Mouse (Mus musculus) forebrain, embryonic 13.5 days (tissue): Measurements from ENCODE around the gene Arl15. TPM values are rescaled to one million over a fixed set of nuclear protein-coding genes. Genes with fewer than 3 reads are reported as not detected.
A peak's percentile ranks its signal among the peaks of the same experiment; 100 is the strongest.

Source experiments
- ATAC-seq: fragments of 200-750 bp; cut with Nextera tagmentation; 2 replicates; pipeline ENCODE4 v1.8.0; 2017
- H3K27ac ChIP-seq: fragments of 300-500 bp; sonication (generic); 2 replicates; pipeline ENCODE4 v1.5.1; 2015; ENCODE audit warnings: inconsistent platforms, mild to moderate bottlenecking, moderate library complexity
- H3K27me3 ChIP-seq: fragments of 300-500 bp; sonication (generic); 2 replicates; pipeline ENCODE4 v1.6.1; 2015; ENCODE audit warnings: mild to moderate bottlenecking, inconsistent platforms
- H3K36me3 ChIP-seq: fragments of 300-500 bp; sonication (generic); 2 replicates; pipeline ENCODE4 v1.6.1; 2015; ENCODE audit warnings: mild to moderate bottlenecking, inconsistent platforms; ENCODE audit not compliant: poor library complexity, severe bottlenecking
- H3K4me1 ChIP-seq: fragments of 300-500 bp; sonication (generic); 2 replicates; pipeline ENCODE4 v1.6.1; 2015; ENCODE audit warnings: inconsistent platforms
- H3K4me2 ChIP-seq: fragments of 300-500 bp; sonication (generic); 2 replicates; pipeline ENCODE4 v1.6.1; 2015; ENCODE audit warnings: inconsistent platforms, mild to moderate bottlenecking, moderate library complexity
- H3K4me3 ChIP-seq: fragments of 300-500 bp; sonication (generic); 2 replicates; pipeline ENCODE4 v1.5.1; 2015; ENCODE audit warnings: mild to moderate bottlenecking, inconsistent platforms
- H3K9ac ChIP-seq: fragments of 300-500 bp; sonication (generic); 2 replicates; pipeline ENCODE4 v1.6.1; 2015; ENCODE audit warnings: mild to moderate bottlenecking, inconsistent platforms
- H3K9me3 ChIP-seq: fragments of 300-500 bp; sonication (generic); replicated peaks from 2 replicates; pipeline ENCODE4 v1.6.1; 2016; ENCODE audit warnings: inconsistent platforms
- WGBS: fragments of 180-500 bp; shearing (Covaris S2); methylation state at CpG from one replicate; pipeline ENCODE4 v1.1.7; 2015; 5-methylcytosine and 5-hydroxymethylcytosine counted together
- polyA plus RNA-seq: library from polyadenylated mRNA; unstranded; fragments of >200 nt; fragmentation: Nextera tagmentation; extraction: Ambion mirVana; gene quantifications from 2 replicates; pipeline ENCODE4 v1.2.1, GENCODE M21; 2015

Arl15 gene
- polyA plus RNA-seq, 1 experiment from 2014 or later: 17.8 TPM

- Histone ChIP-seq H3K9ac (no peak overlapping the region), H3K27me3 (no peaks in the 10 kb centered on the region; the same call in 1 of the 2 replicates), H3K9me3 (no peaks in the 10 kb centered on the region), H3K27ac (no peak overlapping the region), H3K4me1 (peaks cover 40% of the 10 kb centered on the region), H3K4me2 (no peak overlapping the region), H3K36me3 (0 out of 2 replicates have a peak, but pooled peaks cover 6% of the 10 kb centered on the region), H3K4me3 (no peak overlapping the region)
- WGBS: 95% methylated on average over 4 of the region's 4 CpGs
- ATAC-seq: no peak
These were observed 190.2 kb downstream of the Arl15 start for GRCm38 (mm10) chr13:113984491-113984890.

GRCm38 (mm10) chr13:113986864-113987562 is 192.7 kb downstream of the Arl15 start:
- Histone ChIP-seq H3K36me3 (0 out of 2 replicates have a peak, but pooled peaks cover 6% of the 10 kb centered on the region), H3K4me3 (no peak overlapping the region), H3K9me3 (no peaks in the 10 kb centered on the region), H3K4me1 (peaks cover 21% of the 10 kb centered on the region), H3K4me2 (no peak overlapping the region), H3K27me3 (no peaks in the 10 kb centered on the region), H3K27ac (no peak overlapping the region), H3K9ac (no peak overlapping the region)
- 72% methylated on average over 13 of the region's 13 CpGs for WGBS
- ATAC-seq: peak; percentile 57

- Histone ChIP-seq H3K9ac (no peak overlapping the region), H3K9me3 (no peaks in the 10 kb centered on the region), H3K27ac (no peak overlapping the region), H3K27me3 (no peaks in the 10 kb centered on the region), H3K36me3 (0 out of 2 replicates have a peak, but pooled peaks cover 6% of the 10 kb centered on the region), H3K4me2 (no peak overlapping the region), H3K4me1 (peaks cover 20% of the 10 kb centered on the region), H3K4me3 (no peak overlapping the region)
- WGBS: 84% methylated on average over 3 of the region's 3 CpGs
- ATAC-seq: no peak
These were observed 195.9 kb downstream of the Arl15 start for GRCm38 (mm10) chr13:113990247-113990646.

- Histone ChIP-seq H3K36me3 (0 out of 2 replicates have a peak, but pooled peaks cover 6% of the 10 kb centered on the region), H3K27ac (no peak overlapping the region), H3K4me2 (no peak overlapping the region), H3K4me3 (no peak overlapping the region), H3K9me3 (no peaks in the 10 kb centered on the region), H3K9ac (no peak overlapping the region), H3K4me1 (peaks cover 23% of the 10 kb centered on the region), H3K27me3 (no peaks in the 10 kb centered on the region)
- 63% methylated on average over 10 of the region's 10 CpGs for WGBS
- ATAC-seq: no peak
These were observed 196.4 kb downstream of the Arl15 start for GRCm38 (mm10) chr13:113990701-113991100.

GRCm38 (mm10) chr13:113993066-113993465 is 198.8 kb downstream of the Arl15 start:
- 83% methylated on average over 2 of the region's 2 CpGs for WGBS
- no peaks in the 10 kb centered on the region for H3K9me3 ChIP-seq
- no peak overlapping the region for H3K4me2 ChIP-seq
- H3K4me1 ChIP-seq: peaks cover 17% of the 10 kb centered on the region
- no peak overlapping the region for H3K4me3 ChIP-seq
- H3K27me3 ChIP-seq: no peaks in the 10 kb centered on the region
- no peak overlapping the region for H3K9ac ChIP-seq
- 0 out of 2 replicates have a peak, but pooled peaks cover 6% of the 10 kb centered on the region for H3K36me3 ChIP-seq
- no peak for ATAC-seq
- no peak overlapping the region for H3K27ac ChIP-seq

- no peak overlapping the region for H3K4me3 ChIP-seq
- peaks cover 17% of the 10 kb centered on the region for H3K4me1 ChIP-seq
- H3K27me3 ChIP-seq: no peaks in the 10 kb centered on the region
- H3K36me3 ChIP-seq: no peaks in the 10 kb centered on the region
- no peak overlapping the region for H3K27ac ChIP-seq
- no peaks in the 10 kb centered on the region for H3K9me3 ChIP-seq
- 76% methylated on average over 6 of the region's 6 CpGs for WGBS
- H3K9ac ChIP-seq: no peak overlapping the region
- ATAC-seq: no peak
- H3K4me2 ChIP-seq: no peak overlapping the region
These were observed 200.3 kb downstream of the Arl15 start for GRCm38 (mm10) chr13:113994586-113994985.

GRCm38 (mm10) chr13:113995490-113996236 is 201.4 kb downstream of the Arl15 start:
- no peak overlapping the region for H3K27ac ChIP-seq
- no peak overlapping the region for H3K9ac ChIP-seq
- WGBS: 29% methylated on average over 9 of the region's 9 CpGs
- H3K4me1 ChIP-seq: peaks cover 17% of the 10 kb centered on the region
- ATAC-seq: peak; percentile 57; the same call in 1 of the 2 replicates
- H3K4me3 ChIP-seq: no peak overlapping the region
- H3K4me2 ChIP-seq: no peak overlapping the region
- H3K27me3 ChIP-seq: no peaks in the 10 kb centered on the region
- no peaks in the 10 kb centered on the region for H3K36me3 ChIP-seq
- no peaks in the 10 kb centered on the region for H3K9me3 ChIP-seq

- Histone ChIP-seq H3K9me3 (no peaks in the 10 kb centered on the region), H3K36me3 (no peaks in the 10 kb centered on the region), H3K4me2 (no peak overlapping the region), H3K9ac (no peak overlapping the region), H3K4me1 (peaks cover 17% of the 10 kb centered on the region), H3K4me3 (no peak overlapping the region), H3K27ac (no peak overlapping the region), H3K27me3 (no peaks in the 10 kb centered on the region)
- ATAC-seq: no peak
- WGBS: 88% methylated on average over 12 of the region's 12 CpGs
These were observed 204.5 kb downstream of the Arl15 start for GRCm38 (mm10) chr13:113998811-113999210.

- Histone ChIP-seq H3K27ac (no peak overlapping the region), H3K9ac (no peak overlapping the region), H3K27me3 (no peaks in the 10 kb centered on the region), H3K4me3 (no peak overlapping the region), H3K4me1 (no peaks in the 10 kb centered on the region), H3K9me3 (no peaks in the 10 kb centered on the region), H3K4me2 (no peak overlapping the region), H3K36me3 (no peaks in the 10 kb centered on the region)
- 94% methylated on average over 10 of the region's 10 CpGs for WGBS
- ATAC-seq: no peak
These were observed 209.2 kb downstream of the Arl15 start for GRCm38 (mm10) chr13:114003463-114003862.

GRCm38 (mm10) chr13:114004191-114004590 is 209.9 kb downstream of the Arl15 start:
- Histone ChIP-seq H3K4me3 (no peak overlapping the region), H3K27ac (no peak overlapping the region), H3K27me3 (no peaks in the 10 kb centered on the region), H3K36me3 (no peaks in the 10 kb centered on the region), H3K9ac (no peak overlapping the region), H3K9me3 (no peaks in the 10 kb centered on the region), H3K4me2 (no peak overlapping the region), H3K4me1 (no peaks in the 10 kb centered on the region)
- WGBS: 91% methylated on average over 6 of the region's 6 CpGs
- ATAC-seq: no peak

- Histone ChIP-seq H3K4me3 (no peak overlapping the region), H3K27me3 (no peaks in the 10 kb centered on the region), H3K27ac (no peak overlapping the region), H3K36me3 (no peaks in the 10 kb centered on the region), H3K9ac (no peak overlapping the region), H3K4me1 (peaks cover 16% of the 10 kb centered on the region), H3K4me2 (no peak overlapping the region), H3K9me3 (no peaks in the 10 kb centered on the region)
- WGBS: 64% methylated on average over 9 of the region's 9 CpGs
- no peak for ATAC-seq
These were observed 215.5 kb downstream of the Arl15 start for GRCm38 (mm10) chr13:114009786-114010185.

- Histone ChIP-seq H3K4me2 (no peak overlapping the region), H3K4me1 (peaks cover 16% of the 10 kb centered on the region), H3K27ac (no peak overlapping the region), H3K9me3 (no peaks in the 10 kb centered on the region), H3K4me3 (no peak overlapping the region), H3K9ac (no peak overlapping the region), H3K36me3 (no peaks in the 10 kb centered on the region), H3K27me3 (no peaks in the 10 kb centered on the region)
- 77% methylated on average over 9 of the region's 9 CpGs for WGBS
- ATAC-seq: no peak
These were observed 216.2 kb downstream of the Arl15 start for GRCm38 (mm10) chr13:114010521-114010920.
